Mouse (Mus musculus) limb, embryonic 11.5 days (tissue): ENCODE measurements around the gene Hist1h4k. TPM values are rescaled to one million over a fixed set of nuclear protein-coding genes. Genes with fewer than 3 reads are reported as not detected.
"Not testable (repeated sequence)": the region's sequence is repeated elsewhere in the genome, so short reads cannot be mapped to it uniquely, and the experiment has no call there.

Source experiments
- ATAC-seq: fragments of 200-750 bp; cut with Nextera tagmentation; 2 replicates; pipeline ENCODE4 v1.8.0; 2017; ENCODE audit warnings: low read depth; ENCODE audit not compliant: insufficient number of reproducible peaks, low FRiP score, low TSS enrichment
- DNase-seq: peaks from one replicate; pipeline ENCODE4 v3.0.0-alpha.2; 2015; ENCODE audit warnings: low spot score
- H3K27ac ChIP-seq: fragments of 300-500 bp; sonication (generic); replicated peaks from 2 replicates; pipeline ENCODE4 v1.5.1; 2014; ENCODE audit warnings: low read depth, mild to moderate bottlenecking, low read length
- H3K27me3 ChIP-seq: fragments of 300-500 bp; sonication (generic); 2 replicates; pipeline ENCODE4 v1.6.1; 2014; ENCODE audit warnings: mild to moderate bottlenecking, low read length, mixed read lengths; ENCODE audit not compliant: control insufficient read depth, insufficient read depth
- H3K36me3 ChIP-seq: fragments of 300-500 bp; sonication (generic); 2 replicates; pipeline ENCODE4 v1.6.1; 2014; ENCODE audit warnings: mild to moderate bottlenecking, low read length, moderate library complexity, mixed read lengths; ENCODE audit not compliant: control insufficient read depth, insufficient read depth
- H3K4me1 ChIP-seq: fragments of 300-500 bp; sonication (generic); 2 replicates; pipeline ENCODE4 v1.6.1; 2014; ENCODE audit warnings: low read length, mixed read lengths; ENCODE audit not compliant: control insufficient read depth, insufficient read depth
- H3K4me2 ChIP-seq: fragments of 300-500 bp; sonication (generic); 2 replicates; pipeline ENCODE4 v1.6.1; 2014; ENCODE audit warnings: low read depth, mild to moderate bottlenecking, moderate library complexity; ENCODE audit not compliant: severe bottlenecking
- H3K4me3 ChIP-seq: fragments of 300-500 bp; sonication (generic); 2 replicates; pipeline ENCODE4 v1.5.1; 2014; ENCODE audit warnings: low read depth, low read length
- H3K9ac ChIP-seq: fragments of 300-500 bp; sonication (generic); 2 replicates; pipeline ENCODE4 v1.6.1; 2014; ENCODE audit warnings: mild to moderate bottlenecking, low read length
- H3K9me3 ChIP-seq: fragments of 300-500 bp; sonication (generic); 2 replicates; pipeline ENCODE4 v1.6.1; 2016; ENCODE audit warnings: low read length; ENCODE audit not compliant: control insufficient read depth
- WGBS: fragments of 180-500 bp; shearing (Covaris S2); extraction: QIAGEN DNeasy Blood & Tissue Kit; methylation state at CpG from one replicate; pipeline ENCODE4 v1.1.7; 2014; 5-methylcytosine and 5-hydroxymethylcytosine counted together
- polyA plus RNA-seq: library from polyadenylated mRNA; unstranded; fragments of >200 nt; fragmentation: Nextera tagmentation; extraction: Ambion mirVana; gene quantifications from 2 replicates; pipeline ENCODE4 v1.2.1, GENCODE M21; 2014

Gene Hist1h4k
- polyA plus RNA-seq, 1 experiment from 2014 or later: 7.1 TPM

- 7% methylated on average over 8 of the region's 8 CpGs for WGBS
Measured at GRCm38 (mm10) chr13:21786189-21786898, 36.0 kb upstream of the Hist1h4k start.

GRCm38 (mm10) chr13:21784311-21784710 lies 34.0 kb upstream of the Hist1h4k start:
- H3K4me2 ChIP-seq: peak overlapping the region; percentile 50
- H3K4me3 ChIP-seq: no peak overlapping the region
- H3K27ac ChIP-seq: peak overlapping the region; percentile 89
- peaks cover 8% of the 10 kb centered on the region; the same call in 1 of the 2 replicates for H3K4me1 ChIP-seq
- H3K9me3 ChIP-seq: no peaks in the 10 kb centered on the region
- no peaks in the 10 kb centered on the region for H3K27me3 ChIP-seq
- peak overlapping the region; percentile 35 for H3K9ac ChIP-seq
- WGBS: 27% methylated on average over 6 of the region's 6 CpGs
- ATAC-seq: no peak
- peak; percentile 27 for DNase-seq
- H3K36me3 ChIP-seq: no peaks in the 10 kb centered on the region

More at GRCm38 (mm10) chr13:21786189-21786898, 36.0 kb upstream of the Hist1h4k start:
- H3K27ac ChIP-seq: peak overlapping the region; percentile 93
- DNase-seq: peak; percentile 69
- H3K27me3 ChIP-seq: no peaks in the 10 kb centered on the region
- H3K4me3 ChIP-seq: peak overlapping the region; percentile 28
- ATAC-seq: no peak
- H3K9ac ChIP-seq: peak overlapping the region; percentile 63
- H3K4me2 ChIP-seq: peak overlapping the region; percentile 42
- H3K4me1 ChIP-seq: peaks cover 8% of the 10 kb centered on the region; the same call in 1 of the 2 replicates
- H3K36me3 ChIP-seq: no peaks in the 10 kb centered on the region
- no peaks in the 10 kb centered on the region for H3K9me3 ChIP-seq

- DNase-seq: peak; percentile 65
- WGBS: 3% methylated on average over 9 of the region's 9 CpGs
- ATAC-seq: no peak
- Histone ChIP-seq H3K27ac (peak overlapping the region; percentile 89), H3K4me1 (peaks cover 8% of the 10 kb centered on the region; the same call in 1 of the 2 replicates), H3K36me3 (no peaks in the 10 kb centered on the region), H3K9ac (peak overlapping the region; percentile 35), H3K4me2 (peak overlapping the region; percentile 50), H3K27me3 (no peaks in the 10 kb centered on the region), H3K4me3 (peak overlapping the region; percentile 36), H3K9me3 (no peaks in the 10 kb centered on the region)
Measured at GRCm38 (mm10) chr13:21783734-21784161, 33.4 kb upstream of the Hist1h4k start.

GRCm38 (mm10) chr13:21783255-21783617 lies 32.9 kb upstream of the Hist1h4k start, which contains the start of gene Hist1h3i:
Hist1h3i (minus strand) TSS chr13:21783370.
- no peaks in the 10 kb centered on the region for H3K27me3 ChIP-seq
- peaks cover 8% of the 10 kb centered on the region; the same call in 1 of the 2 replicates for H3K4me1 ChIP-seq
- H3K4me2 ChIP-seq: peak within 1 kb of the TSS; percentile 56
- H3K36me3 ChIP-seq: no peaks in the 10 kb centered on the region
- WGBS: under 1% methylated on average over 13 of the region's 20 CpGs
- peak; percentile 50 for DNase-seq
- peak within 1 kb of the TSS; percentile 89 for H3K27ac ChIP-seq
- H3K9me3 ChIP-seq: no peaks in the 10 kb centered on the region
- peak within 1 kb of the TSS; percentile 36 for H3K4me3 ChIP-seq
- peak; percentile 69; the same call in 1 of the 2 replicates for ATAC-seq
- peak within 1 kb of the TSS; percentile 61 for H3K9ac ChIP-seq

- H3K4me2 ChIP-seq: peak overlapping the region; percentile 56
- under 1% methylated on average over 12 of the region's 35 CpGs for WGBS
- H3K27me3 ChIP-seq, H3K36me3 ChIP-seq, H3K9me3 ChIP-seq, ATAC-seq, H3K4me1 ChIP-seq: not testable (repeated sequence)
- peak overlapping the region; percentile 88 for H3K27ac ChIP-seq
- DNase-seq: peak; percentile 73
- peak overlapping the region; percentile 36 for H3K4me3 ChIP-seq
- peak overlapping the region; percentile 61 for H3K9ac ChIP-seq
Measured at GRCm38 (mm10) chr13:21782361-21783254, 32.3 kb upstream of the Hist1h4k start.

- H3K36me3 ChIP-seq: no peaks in the 10 kb centered on the region
- no peak overlapping the region for H3K27ac ChIP-seq
- no peak overlapping the region for H3K4me3 ChIP-seq
- peaks cover 8% of the 10 kb centered on the region; the same call in 1 of the 2 replicates for H3K4me1 ChIP-seq
- H3K27me3 ChIP-seq: no peaks in the 10 kb centered on the region
- 95% methylated on average over 1 of the region's 1 CpGs for WGBS
- DNase-seq (no peak), ATAC-seq (no peak)
- H3K9ac ChIP-seq: no peak overlapping the region
- H3K9me3 ChIP-seq: no peaks in the 10 kb centered on the region
- no peak overlapping the region for H3K4me2 ChIP-seq
Measured at GRCm38 (mm10) chr13:21781639-21782038, 31.3 kb upstream of the Hist1h4k start.

- H3K9ac ChIP-seq: peak overlapping the region; percentile 45; the same call in 1 of the 2 replicates
- peak; percentile 41 for DNase-seq
- H3K4me3 ChIP-seq: no peak overlapping the region
- no peaks in the 10 kb centered on the region for H3K27me3 ChIP-seq
- ATAC-seq: no peak
- WGBS: 42% methylated on average over 6 of the region's 6 CpGs
- peak overlapping the region; percentile 91 for H3K4me2 ChIP-seq
- H3K9me3 ChIP-seq: no peaks in the 10 kb centered on the region
- peaks cover 8% of the 10 kb centered on the region; the same call in 1 of the 2 replicates for H3K4me1 ChIP-seq
- H3K36me3 ChIP-seq: no peaks in the 10 kb centered on the region
- H3K27ac ChIP-seq: peak overlapping the region; percentile 100
Measured at GRCm38 (mm10) chr13:21781021-21781555, 30.8 kb upstream of the Hist1h4k start.
